Mouse (Mus musculus) forebrain, embryonic 11.5 days (tissue): ENCODE data around the gene Gm45062. TPM values are rescaled to one million over a fixed set of nuclear protein-coding genes. Genes with fewer than 3 reads are reported as not detected.
"Not testable (repeated sequence)": the region's sequence is repeated elsewhere in the genome, so short reads cannot be mapped to it uniquely, and the experiment has no call there.

ENCODE experiments used
- ATAC-seq: fragments of 200-750 bp; cut with Nextera tagmentation; replicated peaks from 2 replicates; pipeline ENCODE4 v1.8.0; 2017; ENCODE audit warnings: moderate TSS enrichment; ENCODE audit not compliant: low FRiP score
- DNase-seq: peaks from one replicate; pipeline ENCODE4 v3.0.0-alpha.2; 2017; ENCODE audit warnings: low spot score
- H3K27ac ChIP-seq: fragments of 300-500 bp; sonication (generic); 2 replicates; pipeline ENCODE4 v1.5.1; 2014; ENCODE audit warnings: low read depth, low read length
- H3K27me3 ChIP-seq: fragments of 300-500 bp; sonication (generic); 2 replicates; pipeline ENCODE4 v1.6.1; 2014; ENCODE audit warnings: mild to moderate bottlenecking, low read length, mixed read lengths; ENCODE audit not compliant: control insufficient read depth, insufficient read depth
- H3K36me3 ChIP-seq: fragments of 300-500 bp; sonication (generic); 2 replicates; pipeline ENCODE4 v1.6.1; 2014; ENCODE audit warnings: mild to moderate bottlenecking, low read length, moderate library complexity, mixed read lengths; ENCODE audit not compliant: control insufficient read depth, insufficient read depth
- H3K4me1 ChIP-seq: fragments of 300-500 bp; sonication (generic); replicated peaks from 2 replicates; pipeline ENCODE4 v1.6.1; 2014; ENCODE audit warnings: low read length, mixed read lengths; ENCODE audit not compliant: control insufficient read depth, insufficient read depth
- H3K4me2 ChIP-seq: fragments of 300-500 bp; sonication (generic); 2 replicates; pipeline ENCODE4 v1.6.1; 2014; ENCODE audit warnings: low read depth, mild to moderate bottlenecking, low read length, moderate library complexity, mixed read lengths; ENCODE audit not compliant: severe bottlenecking
- H3K4me3 ChIP-seq: fragments of 300-500 bp; sonication (generic); 2 replicates; pipeline ENCODE4 v1.5.1; 2014; ENCODE audit warnings: low read depth, low read length
- H3K9ac ChIP-seq: fragments of 300-500 bp; sonication (generic); 2 replicates; pipeline ENCODE4 v1.6.1; 2014; ENCODE audit warnings: low read length
- H3K9me3 ChIP-seq: fragments of 300-500 bp; sonication (generic); 2 replicates; pipeline ENCODE4 v1.6.1; 2016; ENCODE audit warnings: low read length, mixed read lengths; ENCODE audit not compliant: control insufficient read depth
- WGBS: fragments of 180-500 bp; shearing (Covaris S2); extraction: QIAGEN DNeasy Blood & Tissue Kit; methylation state at CpG from one replicate; pipeline ENCODE4 v1.1.7; 2014; 5-methylcytosine and 5-hydroxymethylcytosine counted together
- polyA plus RNA-seq: library from polyadenylated mRNA; unstranded; fragments of >200 nt; fragmentation: Nextera tagmentation; extraction: Ambion mirVana; gene quantifications from 2 replicates; pipeline ENCODE4 v1.2.1, GENCODE M21; 2014

The Gm45062 gene
- polyA plus RNA-seq, 1 experiment from 2014 or later, result 19.1 TPM

- DNase-seq (no peak), ATAC-seq (peak; percentile 92)
- H3K4me1 ChIP-seq, result no peaks in the 10 kb centered on the region; the same call in 1 of the 2 replicates
- H3K9me3 ChIP-seq, result no peaks in the 10 kb centered on the region
- H3K4me2 ChIP-seq, result no peak overlapping the region
- no peak overlapping the region for H3K4me3 ChIP-seq
- H3K27ac ChIP-seq, result no peak overlapping the region
- WGBS, result 48% methylated on average over 4 of the region's 4 CpGs
- H3K27me3 ChIP-seq, result no peaks in the 10 kb centered on the region
- no peak overlapping the region for H3K9ac ChIP-seq
- H3K36me3 ChIP-seq, result no peaks in the 10 kb centered on the region
Measured at GRCm38 (mm10) chr6:8294048-8294784, 35.0 kb downstream of the Gm45062 start.

GRCm38 (mm10) chr6:8299066-8299863, 40.0 kb downstream of the Gm45062 start:
- WGBS, result 75% methylated on average over 6 of the region's 6 CpGs
- H3K9ac ChIP-seq, result no peak overlapping the region
- no peak for ATAC-seq

GRCm38 (mm10) chr6:8307878-8308775, 48.9 kb downstream of the Gm45062 start:
- H3K36me3 ChIP-seq, result no peaks in the 10 kb centered on the region
- no peak for DNase-seq

More at GRCm38 (mm10) chr6:8299066-8299863, 40.0 kb downstream of the Gm45062 start:
- no peak for DNase-seq
- no peak overlapping the region for H3K27ac ChIP-seq
- H3K4me1 ChIP-seq, result no peaks in the 10 kb centered on the region; the same call in 1 of the 2 replicates
- H3K4me2 ChIP-seq, result no peak overlapping the region
- no peak overlapping the region for H3K4me3 ChIP-seq
- no peaks in the 10 kb centered on the region for H3K9me3 ChIP-seq
- H3K27me3 ChIP-seq, result no peaks in the 10 kb centered on the region
- H3K36me3 ChIP-seq, result no peaks in the 10 kb centered on the region

GRCm38 (mm10) chr6:8312554-8312953, 53.3 kb downstream of the Gm45062 start:
- Histone ChIP-seq H3K27me3 (no peaks in the 10 kb centered on the region), H3K36me3 (no peaks in the 10 kb centered on the region), H3K4me1 (no peaks in the 10 kb centered on the region), H3K27ac (no peak overlapping the region), H3K4me3 (no peak overlapping the region), H3K9me3 (no peaks in the 10 kb centered on the region), H3K4me2 (no peak overlapping the region), H3K9ac (no peak overlapping the region)
- 88% methylated on average over 2 of the region's 2 CpGs for WGBS
- ATAC-seq, result no peak
- DNase-seq, result no peak

More at GRCm38 (mm10) chr6:8307878-8308775, 48.9 kb downstream of the Gm45062 start:
- Histone ChIP-seq H3K27me3 (no peaks in the 10 kb centered on the region), H3K4me2 (no peak overlapping the region), H3K27ac (no peak overlapping the region), H3K9me3 (no peaks in the 10 kb centered on the region), H3K4me1 (no peaks in the 10 kb centered on the region), H3K4me3 (no peak overlapping the region), H3K9ac (no peak overlapping the region)
- 77% methylated on average over 6 of the region's 6 CpGs for WGBS
- no peak for ATAC-seq

- H3K9me3 ChIP-seq, result no peaks in the 10 kb centered on the region; the same call in 1 of the 2 replicates
- no peak for DNase-seq
- no peaks in the 10 kb centered on the region for H3K27me3 ChIP-seq
- no peak for ATAC-seq
- H3K4me1 ChIP-seq, result no peaks in the 10 kb centered on the region
- no peak overlapping the region for H3K9ac ChIP-seq
- no peak overlapping the region for H3K27ac ChIP-seq
- H3K4me3 ChIP-seq, result no peak overlapping the region
- H3K4me2 ChIP-seq, result no peak overlapping the region
- no peaks in the 10 kb centered on the region for H3K36me3 ChIP-seq
Measured at GRCm38 (mm10) chr6:8316201-8316600, 57.0 kb downstream of the Gm45062 start.

GRCm38 (mm10) chr6:8319591-8319990, 60.3 kb downstream of the Gm45062 start:
- H3K27me3 ChIP-seq, result no peaks in the 10 kb centered on the region
- DNase-seq (no peak), ATAC-seq (no peak)
- H3K9me3 ChIP-seq, result no peaks in the 10 kb centered on the region; the same call in 1 of the 2 replicates
- H3K4me2 ChIP-seq, result no peak overlapping the region
- WGBS, result 96% methylated on average over 2 of the region's 2 CpGs
- H3K9ac ChIP-seq, result no peak overlapping the region
- H3K36me3 ChIP-seq, result no peaks in the 10 kb centered on the region
- no peak overlapping the region for H3K27ac ChIP-seq
- no peaks in the 10 kb centered on the region for H3K4me1 ChIP-seq
- no peak overlapping the region for H3K4me3 ChIP-seq

GRCm38 (mm10) chr6:8331496-8331895, 72.2 kb downstream of the Gm45062 start:
- H3K27ac ChIP-seq, DNase-seq, H3K4me2 ChIP-seq, H3K36me3 ChIP-seq, H3K4me3 ChIP-seq, ATAC-seq, H3K9ac ChIP-seq, H3K27me3 ChIP-seq, H3K9me3 ChIP-seq, H3K4me1 ChIP-seq: not testable (repeated sequence)
- WGBS, result 95% methylated on average over 3 of the region's 3 CpGs

- ATAC-seq, result no peak
- no peaks in the 10 kb centered on the region for H3K27me3 ChIP-seq
- no peaks in the 10 kb centered on the region for H3K36me3 ChIP-seq
- H3K9me3 ChIP-seq, result no peaks in the 10 kb centered on the region
- no peak overlapping the region for H3K27ac ChIP-seq
- no peaks in the 10 kb centered on the region for H3K4me1 ChIP-seq
- 100% methylated on average over 1 of the region's 1 CpGs for WGBS
- no peak overlapping the region for H3K4me3 ChIP-seq
- no peak for DNase-seq
- no peak overlapping the region for H3K4me2 ChIP-seq
- no peak overlapping the region for H3K9ac ChIP-seq
Measured at GRCm38 (mm10) chr6:8333380-8333779, 74.1 kb downstream of the Gm45062 start.
